Mouse (Mus musculus) spleen, adult 2 months (tissue): ENCODE measurements around the gene Lrrk1. TPM values are rescaled to one million over a fixed set of nuclear protein-coding genes. Genes with fewer than 3 reads are reported as not detected.

Experiments used
- DNase-seq, 2 experiments: peaks; one replicate each; pipeline versions ENCODE4 v3.0.0 to v3.0.0-alpha.2; 2012 to 2021; ENCODE audit warnings: low spot score in 2 of 2, low read depth in 1 of 2
- H3K27ac ChIP-seq: fragments of 200-500 bp; 2 replicates; pipeline ENCODE4 v1.5.1; 2012; ENCODE audit warnings: low read length, inconsistent platforms; ENCODE audit not compliant: insufficient read depth
- H3K27me3 ChIP-seq: fragments of 200-500 bp; 2 replicates; pipeline ENCODE4 v1.6.1; 2012; ENCODE audit warnings: mild to moderate bottlenecking, moderate library complexity, low read length, inconsistent platforms; ENCODE audit not compliant: control insufficient read depth, insufficient read depth
- H3K36me3 ChIP-seq: fragments of 200-500 bp; 2 replicates; pipeline ENCODE4 v1.6.1; 2012; ENCODE audit warnings: mild to moderate bottlenecking, low read length, inconsistent platforms; ENCODE audit not compliant: control insufficient read depth, insufficient read depth
- H3K4me1 ChIP-seq: fragments of 200-500 bp; 2 replicates; pipeline ENCODE4 v1.6.1; 2011; ENCODE audit warnings: inconsistent platforms; ENCODE audit not compliant: control insufficient read depth, insufficient read depth, insufficient read length
- H3K4me3 ChIP-seq: fragments of 200-500 bp; 2 replicates; pipeline ENCODE4 v1.5.1; 2011; ENCODE audit warnings: mild to moderate bottlenecking, inconsistent platforms; ENCODE audit not compliant: insufficient read depth, insufficient read length; ENCODE audit errors: extremely low read depth
- CTCF ChIP-seq: fragments of 200-500 bp; IDR thresholded peaks from 2 replicates; pipeline ENCODE4 v1.5.1; 2011; ENCODE audit warnings: mild to moderate bottlenecking, inconsistent platforms; ENCODE audit not compliant: insufficient read depth, insufficient read length, insufficient replicate concordance; ENCODE audit errors: extremely low read depth
- POLR2A ChIP-seq: fragments of 200-500 bp; IDR thresholded peaks from 2 replicates; pipeline ENCODE4 v1.6.1; 2011; ENCODE audit warnings: low read depth, low read length, inconsistent platforms
- WGBS: fragments of 180-500 bp; shearing (Covaris S2); methylation state at CpG from one replicate; pipeline ENCODE4 v1.1.7; 2018; 5-methylcytosine and 5-hydroxymethylcytosine counted together
- polyA plus RNA-seq: library from polyadenylated mRNA; depleted of rRNA; stranded (reverse); fragments of >200 nt; gene quantifications from 2 replicates; pipeline ENCODE4 v1.2.3, GENCODE M21; 2012

Lrrk1 gene
- polyA plus RNA-seq, 1 experiment, result 45.8 TPM

DNA sequence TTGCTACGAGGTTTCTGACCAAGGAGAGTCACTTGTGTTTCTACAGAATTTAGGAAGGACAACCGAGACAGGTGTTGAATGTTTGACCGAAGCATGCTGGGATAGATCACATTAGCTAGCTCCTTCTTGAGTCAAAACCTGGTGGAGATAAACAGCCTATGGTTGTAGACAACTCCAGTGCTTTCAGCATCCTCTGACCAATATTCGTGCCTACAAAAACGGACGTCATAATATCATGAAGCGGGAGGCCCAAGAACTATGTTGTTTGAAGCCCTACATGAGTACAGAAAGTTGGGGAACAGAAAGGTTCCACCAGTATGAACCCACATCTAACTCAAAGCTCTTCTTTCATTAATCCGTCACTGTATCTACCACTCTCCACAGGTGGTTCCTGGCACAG, 3.3 kb downstream of the Lrrk1 start:
- 64% methylated on average over 8 of the region's 8 CpGs for WGBS
- peak overlapping the region; percentile 52 for H3K27ac ChIP-seq
- H3K27me3 ChIP-seq, result no peaks in the 10 kb centered on the region; the same call in 1 of the 2 replicates
- no peak overlapping the region for H3K4me3 ChIP-seq
- peaks cover 4% of the 10 kb centered on the region; the same call in 1 of the 2 replicates for H3K36me3 ChIP-seq
- peaks cover 13% of the 10 kb centered on the region for H3K4me1 ChIP-seq
- TF ChIP-seq POLR2A (no peak), CTCF (no peak)
- DNase-seq, result no peak

DNA sequence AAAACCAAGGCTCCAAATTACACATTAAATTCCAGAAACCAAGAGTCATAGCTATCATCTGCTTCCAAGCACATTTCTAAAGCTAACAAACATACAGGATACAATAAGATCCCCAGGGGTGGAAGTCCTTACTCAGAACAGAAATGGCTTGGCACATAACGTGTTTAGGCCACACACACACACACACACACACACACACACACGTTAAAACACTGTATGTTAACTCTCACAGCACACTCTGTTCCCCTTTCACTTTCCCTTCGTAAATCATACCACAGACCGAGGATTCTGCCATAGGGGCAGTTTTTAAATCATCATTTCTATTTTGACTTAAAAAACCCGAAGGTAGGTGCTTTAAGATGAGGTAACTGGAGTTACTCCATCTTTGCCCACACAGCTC, 3.9 kb downstream of the Lrrk1 start:
- peak overlapping the region; percentile 52 for H3K27ac ChIP-seq
- 3% methylated on average over 5 of the region's 5 CpGs for WGBS
- DNase-seq, result peak; percentile 29 to 53

DNA sequence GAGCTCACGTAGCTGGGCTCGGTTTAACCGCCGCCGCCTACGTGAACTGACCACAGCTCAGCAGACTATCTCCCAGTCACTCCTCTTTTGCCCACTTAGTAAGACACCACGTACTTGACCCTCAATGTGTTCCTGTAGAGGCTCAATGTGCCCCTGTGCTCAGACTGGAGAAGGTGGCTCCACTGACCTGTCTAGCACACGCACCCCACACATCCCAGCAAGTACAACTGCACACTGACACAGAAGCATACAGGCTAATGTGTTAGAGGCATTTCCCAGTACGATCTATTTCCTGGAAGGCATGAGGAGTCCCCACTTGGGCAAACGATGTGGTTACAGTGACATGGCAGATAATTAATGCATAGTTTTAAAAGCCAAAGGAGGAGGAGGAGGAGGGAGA, 11.6 kb downstream of the Lrrk1 start:
- H3K27ac ChIP-seq, result no peak overlapping the region
- WGBS, result 78% methylated on average over 10 of the region's 10 CpGs
- H3K4me1 ChIP-seq, result no peaks in the 10 kb centered on the region

More for the DNA sequence above, 3.9 kb downstream of the Lrrk1 start:
- Histone ChIP-seq H3K36me3 (peaks cover 7% of the 10 kb centered on the region; the same call in 1 of the 2 replicates), H3K4me1 (peaks cover 13% of the 10 kb centered on the region), H3K4me3 (no peak overlapping the region; the same call in 1 of the 2 replicates), H3K27me3 (no peaks in the 10 kb centered on the region; the same call in 1 of the 2 replicates)
- no peak for TF ChIP-seq POLR2A
- no peak for TF ChIP-seq CTCF

DNA sequence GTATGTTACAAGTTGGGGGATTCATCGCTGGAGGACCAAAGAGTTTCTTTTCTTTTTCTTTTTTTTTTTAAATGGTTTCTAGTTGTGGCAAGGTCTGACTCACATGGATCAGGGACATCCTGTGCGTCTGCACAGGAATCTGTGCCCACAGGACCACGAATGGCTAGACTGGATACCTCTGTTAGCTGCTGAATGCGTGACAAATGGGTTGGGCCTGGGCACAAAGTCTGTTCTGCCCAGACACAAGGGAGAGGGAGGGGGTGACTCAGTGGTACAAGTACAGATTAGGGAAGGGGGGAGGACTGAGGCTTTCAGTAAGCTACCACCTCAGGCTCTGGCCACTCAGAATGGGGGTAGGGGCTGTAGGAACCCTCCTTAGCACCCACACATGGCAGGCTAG, 12.4 kb downstream of the Lrrk1 start:
- peaks cover 5% of the 10 kb centered on the region; the same call in 1 of the 2 replicates for H3K36me3 ChIP-seq
- no peaks in the 10 kb centered on the region for H3K4me1 ChIP-seq
- H3K27me3 ChIP-seq, result no peaks in the 10 kb centered on the region
- H3K27ac ChIP-seq, result no peak overlapping the region
- no peak overlapping the region for H3K4me3 ChIP-seq
- TF ChIP-seq CTCF (no peak), POLR2A (no peak)
- 72% methylated on average over 4 of the region's 4 CpGs for WGBS
- DNase-seq, result no peak

More for the DNA sequence above, 11.6 kb downstream of the Lrrk1 start:
- no peak for DNase-seq
- Histone ChIP-seq H3K36me3 (peaks cover 7% of the 10 kb centered on the region; the same call in 1 of the 2 replicates), H3K27me3 (no peaks in the 10 kb centered on the region), H3K4me3 (no peak overlapping the region)
- TF ChIP-seq POLR2A (no peak), CTCF (no peak)

DNA sequence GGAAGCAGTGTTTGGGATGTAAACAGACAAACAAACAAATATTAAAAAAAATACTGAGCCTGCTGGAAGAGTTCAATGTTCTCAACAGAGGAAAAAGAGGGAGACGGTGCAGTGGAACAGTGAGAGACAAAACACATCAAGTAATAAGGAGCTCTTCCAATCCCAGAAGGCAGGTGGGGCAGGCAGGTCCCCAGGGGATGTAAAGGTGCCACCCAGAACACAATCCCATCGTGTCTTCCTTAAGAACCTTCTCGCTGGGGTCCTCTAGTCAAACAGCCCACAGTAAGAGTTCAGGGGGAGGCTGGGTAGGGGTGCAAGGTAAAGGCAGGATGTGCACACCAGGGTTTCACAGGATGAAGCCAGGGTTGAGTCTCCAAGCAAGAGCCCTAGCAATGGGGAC, 14.8 kb downstream of the Lrrk1 start:
- Histone ChIP-seq H3K27ac (no peak overlapping the region), H3K4me1 (peaks cover 3% of the 10 kb centered on the region; the same call in 1 of the 2 replicates), H3K4me3 (no peak overlapping the region), H3K36me3 (no peaks in the 10 kb centered on the region), H3K27me3 (no peaks in the 10 kb centered on the region)
- no peak for DNase-seq
- TF ChIP-seq CTCF (no peak), POLR2A (no peak)
- 91% methylated on average over 3 of the region's 3 CpGs for WGBS

DNA sequence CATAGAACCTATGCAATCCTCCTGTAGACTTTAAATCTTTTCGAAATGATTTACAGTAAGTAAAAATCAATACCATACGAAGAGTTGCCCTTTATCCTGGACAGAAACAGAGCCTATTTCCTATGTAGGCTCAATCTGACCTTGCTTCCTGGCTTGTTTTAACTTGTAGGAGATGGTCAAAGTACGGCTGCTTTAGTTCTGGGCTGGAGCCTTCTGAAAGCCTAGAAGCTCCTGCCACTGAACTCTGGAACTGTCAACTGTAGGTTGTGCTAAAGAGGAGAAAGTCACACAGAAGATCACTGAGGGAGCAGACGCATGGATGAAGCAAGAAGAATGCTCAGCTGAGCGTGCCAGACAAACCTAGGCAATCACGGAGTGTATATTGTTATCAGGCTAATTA, 17.2 kb downstream of the Lrrk1 start:
- WGBS, result 91% methylated on average over 6 of the region's 6 CpGs
- Histone ChIP-seq H3K27ac (no peak overlapping the region), H3K4me1 (peaks cover 3% of the 10 kb centered on the region; the same call in 1 of the 2 replicates), H3K27me3 (no peaks in the 10 kb centered on the region), H3K4me3 (no peak overlapping the region), H3K36me3 (no peaks in the 10 kb centered on the region; the same call in 1 of the 2 replicates)
- TF ChIP-seq CTCF, result no peak
- no peak for TF ChIP-seq POLR2A
- DNase-seq, result no peak

DNA sequence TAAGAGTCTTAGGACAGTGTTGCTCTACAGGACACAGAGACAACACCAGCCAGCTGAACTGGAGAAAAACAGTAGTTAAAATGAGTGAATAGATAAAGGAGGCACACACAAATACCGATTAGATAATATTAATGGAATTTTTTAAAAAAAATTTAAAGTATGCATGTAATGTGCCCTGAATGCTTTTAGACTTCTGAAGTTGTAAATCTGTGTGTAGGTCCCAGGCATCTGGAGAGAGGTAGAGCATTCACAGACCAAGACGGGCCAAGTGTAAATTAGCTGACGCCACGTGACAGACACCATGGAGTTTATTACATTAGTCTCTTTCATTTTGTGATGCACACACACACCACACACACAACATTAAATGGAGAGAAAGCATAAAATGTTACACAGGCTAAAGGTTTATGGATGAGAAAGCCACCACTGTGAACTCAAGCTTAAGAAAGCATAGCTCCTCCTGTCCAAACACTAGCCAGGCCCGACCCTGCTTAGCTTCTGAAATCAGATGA, 18.2 kb downstream of the Lrrk1 start:
- 82% methylated on average over 5 of the region's 5 CpGs for WGBS
- no peak overlapping the region for H3K4me3 ChIP-seq
- DNase-seq, result no peak
- H3K4me1 ChIP-seq, result peaks cover 3% of the 10 kb centered on the region; the same call in 1 of the 2 replicates
- no peak for TF ChIP-seq CTCF
- TF ChIP-seq POLR2A, result no peak
- no peaks in the 10 kb centered on the region; the same call in 1 of the 2 replicates for H3K36me3 ChIP-seq
- H3K27ac ChIP-seq, result no peak overlapping the region; the same call in 1 of the 2 replicates
- H3K27me3 ChIP-seq, result no peaks in the 10 kb centered on the region
